Mouse (Mus musculus) left cerebral cortex, adult 9 months (tissue): ENCODE results near the gene Hivep3.

ENCODE experiments used
- DNase-seq, 2 experiments: peaks; one replicate each; pipeline ENCODE4 v3.0.0; 2022; ENCODE audit warnings: low spot score in 2 of 2

Gene Hivep3

GRCm38 (mm10) chr4:120054145-120054544, 320.6 kb downstream of the Hivep3 start:
- DNase-seq = no peak

DNA sequence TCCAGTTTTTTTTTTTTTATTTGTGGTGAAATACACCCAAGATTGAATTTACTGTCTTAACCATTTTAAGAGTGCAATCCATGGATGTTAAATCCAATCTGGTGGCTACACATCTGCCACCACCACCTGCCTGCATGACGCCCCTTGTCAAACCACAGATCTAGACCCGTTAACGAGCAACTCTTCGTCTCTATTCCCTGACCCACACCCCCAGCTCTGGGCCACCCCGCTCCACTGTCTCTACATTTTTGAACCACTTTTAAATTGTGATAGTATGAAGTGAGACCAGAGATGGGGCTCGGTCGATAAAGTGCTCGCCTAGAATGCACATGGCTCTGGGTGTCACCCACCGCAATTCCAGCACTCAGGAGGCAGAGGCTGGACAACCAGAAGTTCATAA, 322.9 kb downstream of the Hivep3 start:
- no peak for DNase-seq

DNA sequence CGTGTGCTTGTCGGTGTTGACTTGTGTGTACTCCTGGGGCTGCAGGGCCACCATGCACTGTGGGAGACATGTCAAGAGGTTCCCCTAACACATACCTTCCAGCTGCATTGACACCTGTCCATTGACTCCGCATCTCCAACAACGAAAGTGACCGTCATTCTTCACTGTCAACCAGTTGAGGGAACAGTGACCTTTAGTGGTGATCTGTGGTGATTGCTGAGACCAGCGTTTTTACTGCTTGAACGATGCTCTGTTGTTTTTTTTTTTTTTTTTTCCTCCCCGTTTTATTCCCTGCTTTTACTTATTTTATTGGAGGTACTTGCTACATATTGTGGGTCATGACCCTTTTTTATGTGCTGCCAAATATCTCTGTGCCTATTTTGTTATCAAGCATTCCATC, 323.9 kb downstream of the Hivep3 start:
- no peak for DNase-seq

DNA sequence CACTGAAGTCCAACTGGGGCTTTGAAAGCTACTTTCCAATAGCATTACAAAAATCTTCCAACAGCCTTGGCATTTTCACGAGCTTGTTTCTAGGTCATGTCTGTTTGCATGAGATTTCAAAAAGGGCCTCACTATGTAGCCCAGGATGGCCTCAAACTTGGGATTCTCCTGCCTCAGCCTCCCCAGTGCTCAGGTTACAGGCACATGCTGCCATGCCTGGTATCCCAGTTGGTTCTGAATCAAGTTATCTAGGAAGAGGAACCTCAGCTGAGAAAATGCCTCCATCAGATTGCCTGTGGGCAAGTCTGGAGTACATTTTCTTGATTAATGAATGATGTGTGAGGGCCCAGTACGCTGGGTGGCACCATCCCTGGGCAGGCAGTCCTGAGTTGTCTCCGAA, 324.6 kb downstream of the Hivep3 start:
- no peak for DNase-seq

DNA sequence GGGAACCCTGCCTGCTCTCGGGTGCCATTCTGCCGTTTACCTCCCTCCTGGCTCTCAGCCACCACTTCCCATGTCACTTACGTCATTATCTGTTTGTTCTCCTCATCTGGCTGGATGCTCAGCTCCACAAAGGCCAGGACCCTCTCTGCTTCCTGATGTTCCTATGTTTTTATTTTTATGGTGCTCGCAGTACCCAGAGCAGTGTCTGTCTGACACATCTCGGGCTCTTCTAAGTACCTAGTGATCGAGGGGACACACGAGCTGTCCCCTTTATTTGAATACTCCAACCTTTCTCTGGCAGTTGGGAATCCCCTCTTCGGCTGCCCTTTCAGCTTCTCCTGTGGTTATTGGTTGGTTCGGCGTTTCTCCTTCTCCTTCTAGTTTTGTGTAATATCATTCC, 325.2 kb downstream of the Hivep3 start:
- no peak for DNase-seq

- no peak for DNase-seq
These were observed 328.1 kb downstream of the Hivep3 start for GRCm38 (mm10) chr4:120061727-120062126.

DNA sequence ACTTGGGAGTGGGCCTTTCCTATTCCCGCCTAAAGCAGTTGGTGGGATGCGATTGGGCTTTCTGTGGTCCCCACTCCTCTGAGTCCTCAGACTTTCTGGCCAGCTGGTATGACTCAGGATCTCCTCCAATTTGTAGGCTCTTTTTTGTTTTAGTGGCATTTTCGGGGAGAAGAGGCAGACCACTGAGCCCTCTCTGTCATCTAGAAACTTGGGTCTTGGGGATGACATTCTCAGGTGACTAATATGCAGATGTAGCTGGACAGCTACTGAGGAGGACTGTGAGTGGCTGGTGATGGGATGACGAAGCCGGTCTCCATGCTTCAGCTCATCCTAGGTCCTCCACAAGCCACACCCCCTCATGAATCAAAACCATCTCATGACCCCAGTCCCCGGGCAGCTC, 328.6 kb downstream of the Hivep3 start:
- no peak for DNase-seq

DNA sequence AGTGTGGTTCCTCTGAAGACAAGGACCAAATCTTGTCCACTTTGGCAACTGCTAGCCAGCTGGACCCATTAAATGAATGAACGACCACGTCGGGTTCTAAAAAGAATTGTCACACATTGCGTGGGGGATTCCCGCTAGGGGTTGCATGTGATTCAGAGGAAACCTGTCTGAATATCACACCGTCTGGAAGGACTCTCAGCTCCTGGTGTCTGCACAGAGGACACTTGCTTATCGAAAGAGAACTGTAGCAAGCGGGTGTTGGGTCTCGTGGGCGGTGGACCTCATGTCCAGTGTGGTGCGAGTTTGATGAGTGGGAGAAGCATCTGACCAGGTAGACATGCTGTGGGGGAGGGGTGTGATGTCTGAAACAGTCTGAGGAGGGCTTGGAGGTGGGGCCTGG, 329.2 kb downstream of the Hivep3 start:
- peak in 1 of 2 experiments; percentile 41 for DNase-seq

GRCm38 (mm10) chr4:120063353-120064124, 330.0 kb downstream of the Hivep3 start:
- DNase-seq = peak in 1 of 2 experiments; percentile 31

DNA sequence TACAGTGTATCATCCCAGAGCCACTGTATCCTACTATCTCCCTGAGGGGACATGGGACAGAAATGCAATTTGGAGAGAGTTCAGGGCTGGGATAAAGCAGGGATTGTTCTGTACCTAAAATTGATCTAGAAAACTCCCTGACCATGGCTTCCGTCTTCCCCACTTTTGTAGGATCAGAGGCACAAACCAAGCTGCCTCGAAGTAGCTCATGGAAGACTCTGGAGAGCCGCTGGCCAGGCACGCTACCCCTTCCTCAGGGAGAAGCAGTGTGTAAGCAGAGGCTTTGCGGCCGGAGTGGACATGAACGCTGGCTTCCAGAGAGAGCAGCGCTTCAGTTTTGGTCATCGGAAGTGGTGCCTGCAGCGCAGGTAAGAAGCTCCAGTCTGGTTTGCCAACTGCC, 331.1 kb downstream of the Hivep3 start, which contains the start of gene AL607142.1:
AL607142.1 (plus strand) TSS at position 301 of the 400 bp plus-strand sequence.
- no peak for DNase-seq

- DNase-seq = no peak
These were observed 333.4 kb downstream of the Hivep3 start for GRCm38 (mm10) chr4:120066841-120067591.

GRCm38 (mm10) chr4:120067592-120068235, 334.1 kb downstream of the Hivep3 start:
- DNase-seq = no peak

DNA sequence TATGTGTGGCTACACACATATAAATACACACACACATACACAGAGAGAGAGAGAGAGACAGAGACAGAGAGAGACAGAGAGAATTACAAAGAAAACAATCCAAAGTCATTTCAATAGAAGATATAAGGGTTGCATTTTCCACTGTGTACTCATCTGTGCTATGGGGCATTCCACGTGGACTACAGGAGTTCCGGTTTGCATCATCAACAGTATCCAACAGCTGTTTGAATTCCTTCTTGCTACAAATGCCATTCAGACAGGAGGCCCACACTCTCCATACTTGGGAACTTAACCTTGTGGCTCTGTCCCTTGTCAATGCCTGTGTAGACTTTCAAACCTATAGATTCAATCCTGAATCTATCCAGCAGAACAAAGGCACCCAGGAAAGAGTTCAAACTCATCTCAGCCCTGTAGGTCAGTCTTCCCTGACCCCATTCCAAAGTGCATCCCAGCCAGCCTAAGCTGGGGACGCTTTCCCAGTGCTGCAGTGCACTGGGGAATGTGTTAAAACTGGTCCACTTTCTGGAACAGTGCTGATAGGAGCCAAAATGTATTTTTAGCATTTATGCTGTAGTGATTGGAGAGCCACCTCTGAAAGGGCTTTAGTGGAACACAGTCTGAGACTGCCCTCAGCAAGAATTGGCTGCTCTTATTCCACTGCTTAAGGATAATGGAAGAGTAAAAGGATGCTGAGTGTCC, 335.4 kb downstream of the Hivep3 start:
- DNase-seq = no peak

DNA sequence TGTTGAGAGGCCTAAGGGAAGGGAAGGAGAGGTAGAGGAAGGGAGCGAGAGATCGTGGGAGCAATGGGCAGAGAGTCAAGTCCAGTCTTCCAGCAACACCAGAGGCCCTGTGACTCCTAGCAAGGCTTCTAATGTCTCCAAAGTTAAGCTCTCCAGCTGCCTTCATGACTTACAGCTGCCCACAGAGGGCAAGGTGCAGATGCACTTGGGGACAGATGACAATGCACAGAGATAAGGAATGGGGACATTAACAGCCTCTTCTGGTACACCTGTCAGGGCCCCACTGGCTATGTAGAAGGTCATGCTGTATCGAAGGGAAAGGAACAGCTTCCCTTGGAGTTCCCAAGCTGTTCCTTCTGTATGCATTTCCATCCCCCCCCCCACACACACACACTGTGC, 336.0 kb downstream of the Hivep3 start:
- DNase-seq = no peak

DNA sequence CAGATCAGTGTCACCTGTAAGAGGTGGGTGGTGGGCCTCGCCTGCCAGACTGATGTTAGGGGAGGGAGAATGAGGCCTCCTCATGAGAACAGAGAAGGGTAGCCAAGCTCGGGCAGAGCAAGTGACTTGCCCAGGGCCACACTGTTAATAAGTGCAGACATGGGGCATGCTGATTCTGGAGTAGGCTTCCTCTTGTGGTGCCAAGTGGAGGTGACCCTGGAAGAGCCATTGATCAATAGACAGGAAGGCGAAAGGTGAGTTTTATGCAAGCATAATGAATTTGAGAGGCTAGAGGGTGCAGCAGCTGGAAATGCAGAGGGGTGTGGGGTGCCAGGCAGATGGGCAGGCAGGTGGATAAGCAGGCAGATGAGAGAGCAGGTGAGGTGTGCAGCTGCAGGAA, 337.8 kb downstream of the Hivep3 start:
- no peak for DNase-seq

DNA sequence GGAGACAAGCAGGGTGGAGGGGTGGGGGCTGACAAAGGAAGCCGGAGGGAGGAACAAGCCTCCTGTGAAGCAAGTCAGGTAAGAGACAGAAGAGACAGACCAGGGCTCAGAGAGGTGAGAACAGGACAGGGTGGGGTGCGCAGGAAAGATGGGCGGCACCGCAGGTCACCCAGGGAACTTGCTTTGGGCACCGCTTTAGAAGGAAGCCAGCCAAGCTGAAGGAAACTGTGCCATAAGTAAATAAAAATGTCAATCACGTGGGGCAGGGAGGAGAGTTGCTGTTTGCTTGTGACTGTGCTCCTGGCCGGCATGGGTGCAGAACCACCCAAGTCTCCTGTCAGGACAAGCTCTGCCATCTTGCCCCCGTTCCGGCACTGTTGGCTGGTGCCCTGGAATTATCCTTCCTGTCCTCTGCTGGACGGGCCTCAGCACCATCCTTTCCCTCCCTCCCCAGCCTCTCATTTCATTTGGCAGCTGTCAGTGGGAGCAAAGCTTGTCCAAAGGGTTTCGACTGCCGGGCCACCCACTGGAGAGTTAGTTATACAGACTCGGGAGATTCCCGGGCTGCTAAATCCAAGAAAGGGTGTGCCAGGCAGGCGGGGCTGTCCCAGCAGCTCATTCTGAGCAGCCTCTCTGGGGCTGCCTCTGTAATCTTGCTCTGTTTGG, 338.4 kb downstream of the Hivep3 start:
- DNase-seq = no peak

DNA sequence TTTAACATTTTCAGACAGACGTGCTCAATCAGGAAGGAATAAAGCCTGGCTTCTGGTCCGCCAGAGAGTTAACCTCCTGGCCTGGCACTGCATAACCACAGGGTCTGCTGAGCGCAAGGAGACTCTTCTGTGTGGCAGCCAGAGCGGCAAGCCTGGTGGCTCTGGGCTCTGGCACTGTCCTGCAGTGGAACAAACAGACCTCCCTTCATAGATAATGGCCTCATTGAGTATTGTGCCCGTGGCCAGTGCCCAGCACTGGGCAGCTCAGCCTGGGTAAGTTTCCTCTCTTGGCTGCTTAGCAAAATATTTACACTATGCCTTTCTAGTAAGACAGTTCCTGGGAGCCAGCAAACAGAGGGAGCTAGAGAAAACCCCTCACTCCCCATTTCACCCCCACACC, 340.5 kb downstream of the Hivep3 start:
- peak; percentile 56 to 62 for DNase-seq

DNA sequence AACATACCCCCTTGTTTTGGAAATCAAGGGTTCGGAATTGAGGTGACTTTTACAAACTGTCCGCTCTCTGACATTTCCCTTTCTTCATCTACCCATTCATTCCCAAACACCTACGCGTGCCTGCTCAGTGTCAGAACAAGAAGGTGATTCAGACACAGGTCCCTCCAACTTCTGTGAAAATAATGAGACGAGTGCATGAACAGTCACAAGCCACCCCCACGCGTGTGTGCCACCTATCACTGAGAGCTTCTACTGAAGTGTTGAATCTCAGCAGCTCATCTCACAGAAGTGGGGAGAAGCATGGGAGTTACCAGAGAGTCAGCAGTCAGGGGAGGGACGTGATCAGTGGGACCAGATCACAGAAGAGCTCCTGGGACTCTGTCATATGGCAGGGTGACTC, 343.7 kb downstream of the Hivep3 start:
- peak; percentile 50 for DNase-seq

DNA sequence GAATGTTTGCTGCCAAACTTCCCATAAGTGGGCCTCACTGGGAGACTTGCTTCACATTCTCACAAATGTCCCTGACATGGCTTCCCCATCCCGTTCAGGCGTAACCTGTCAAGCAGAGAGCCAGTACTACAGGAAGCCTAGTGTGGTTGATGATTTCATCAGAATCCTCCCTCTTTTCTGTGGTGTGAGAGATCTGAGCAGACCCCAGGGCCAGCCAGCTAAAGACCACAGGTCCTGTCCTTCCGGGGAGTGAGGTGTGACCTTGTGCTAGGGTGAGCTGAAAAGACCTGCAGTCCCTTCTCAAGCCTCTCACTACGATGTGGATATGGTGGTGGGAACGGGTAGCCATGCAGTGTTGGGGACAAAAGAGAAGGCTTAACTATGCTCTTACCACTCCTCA, 348.9 kb downstream of the Hivep3 start:
- no peak for DNase-seq

DNA sequence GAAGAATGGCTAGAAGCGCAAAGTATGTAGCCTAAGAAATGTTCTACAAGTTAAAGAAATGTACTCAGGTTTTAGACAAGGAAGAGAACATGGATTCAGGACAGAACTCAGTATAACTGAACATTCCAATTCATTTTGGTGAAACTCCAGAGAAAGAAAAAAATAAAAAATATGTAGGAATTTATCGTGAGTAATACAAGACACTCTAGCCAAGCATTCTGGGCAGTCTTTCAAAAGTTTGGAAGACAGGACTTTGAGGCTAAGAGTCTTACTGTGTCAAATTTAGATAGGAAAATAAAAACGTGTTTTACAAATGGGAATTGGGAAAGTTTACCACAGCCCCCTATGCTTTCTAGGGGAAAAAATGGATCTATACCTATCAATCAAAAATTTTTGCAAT, 350.1 kb downstream of the Hivep3 start:
- DNase-seq = no peak

GRCm38 (mm10) chr4:120089536-120089935, 356.0 kb downstream of the Hivep3 start:
- DNase-seq = no peak
